Mouse (Mus musculus) heart, embryonic 12.5 days (tissue): ENCODE measurements around the gene Sectm1b. TPM values are rescaled to one million over a fixed set of nuclear protein-coding genes. Genes with fewer than 3 reads are reported as not detected.

Source experiments
- polyA plus RNA-seq: library from polyadenylated mRNA; unstranded; fragments of >200 nt; fragmentation: Nextera tagmentation; extraction: Ambion mirVana; gene quantifications from 2 replicates; pipeline ENCODE4 v1.2.1, GENCODE M21; 2016

Sectm1b gene
- polyA plus RNA-seq, 1 experiment from 2014 or later: not detected

Other genes starting within 250 kb of the Sectm1b start
- gene Fasn, start 239.0 kb downstream of the Sectm1b start, polyA plus RNA-seq: 45.1 and 47.5 TPM in 2 replicates
- 4.7 and 4.9 TPM in 2 replicates for gene Ccdc57, start 130.7 kb downstream of the Sectm1b start, polyA plus RNA-seq
- gene Slc16a3, start 115.1 kb downstream of the Sectm1b start, polyA plus RNA-seq: 289 and 290 TPM in 2 replicates
- gene Csnk1d, start 72.2 kb downstream of the Sectm1b start, polyA plus RNA-seq: 94.7 and 95.4 TPM in 2 replicates
- not detected in 2 replicates for gene Cd7, start 24.2 kb downstream of the Sectm1b start, polyA plus RNA-seq
- gene Sectm1a, start 17.7 kb upstream of the Sectm1b start, polyA plus RNA-seq: not detected in 2 replicates
- gene Tex19.2, start 55.1 kb upstream of the Sectm1b start, polyA plus RNA-seq: not detected in 2 replicates
- gene Tex19.1, start 82.6 kb upstream of the Sectm1b start, polyA plus RNA-seq: 0.15 and 0.54 TPM in 2 replicates
- gene Uts2r, start 96.7 kb upstream of the Sectm1b start, polyA plus RNA-seq: not detected in 2 replicates
- 7.8 and 8.4 TPM in 2 replicates for gene Hexdc, start 140.9 kb upstream of the Sectm1b start, polyA plus RNA-seq
- 27.2 and 31.8 TPM in 2 replicates for gene Ogfod3, start 141.1 kb upstream of the Sectm1b start, polyA plus RNA-seq
- gene Cybc1, start 165.8 kb upstream of the Sectm1b start, polyA plus RNA-seq: 22.6 and 23.3 TPM in 2 replicates
- gene Narf, start 173.7 kb upstream of the Sectm1b start, polyA plus RNA-seq: 47.3 and 56.8 TPM in 2 replicates
- 6.0 and 7.1 TPM in 2 replicates for gene Foxk2, start 196.4 kb upstream of the Sectm1b start, polyA plus RNA-seq